Mouse (Mus musculus) G1E-ER4 (cell line): ENCODE data around the gene Dgkg. TPM values are rescaled to one million over a fixed set of nuclear protein-coding genes. Genes with fewer than 3 reads are reported as not detected.

Experiments used
- GATA1 ChIP-seq: IDR thresholded peaks from one replicate; pipeline ENCODE4 v1.8.0; 2012; ENCODE audit warnings: low read length, inconsistent platforms
- polyA plus RNA-seq: library from polyadenylated mRNA; stranded (reverse); fragments of >175 nt; gene quantifications from 2 replicates; pipeline ENCODE4 v1.2.3, GENCODE M21; 2012

Dgkg gene
- polyA plus RNA-seq, 1 experiment: not detected

DNA sequence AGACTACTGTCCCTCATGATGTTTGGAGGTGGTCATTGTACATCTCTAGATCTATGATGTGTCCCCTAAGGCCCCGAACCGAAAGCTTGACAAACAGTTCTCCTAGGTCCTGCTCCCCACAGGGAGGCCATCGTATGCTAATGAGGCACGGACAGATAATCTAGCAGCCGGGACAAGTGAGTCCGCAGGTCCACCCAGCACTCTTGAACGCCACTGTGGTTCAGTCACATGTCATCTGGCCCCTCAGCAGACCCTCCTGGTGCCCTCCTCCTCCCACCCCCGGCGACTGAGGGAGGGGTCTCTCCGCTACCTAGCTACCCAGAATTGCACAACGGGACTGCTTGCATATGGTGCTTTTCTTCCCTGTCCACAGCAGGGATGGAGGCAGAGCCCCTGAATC lies 1.2 kb downstream of the Dgkg start:
- no peak for TF ChIP-seq GATA1

DNA sequence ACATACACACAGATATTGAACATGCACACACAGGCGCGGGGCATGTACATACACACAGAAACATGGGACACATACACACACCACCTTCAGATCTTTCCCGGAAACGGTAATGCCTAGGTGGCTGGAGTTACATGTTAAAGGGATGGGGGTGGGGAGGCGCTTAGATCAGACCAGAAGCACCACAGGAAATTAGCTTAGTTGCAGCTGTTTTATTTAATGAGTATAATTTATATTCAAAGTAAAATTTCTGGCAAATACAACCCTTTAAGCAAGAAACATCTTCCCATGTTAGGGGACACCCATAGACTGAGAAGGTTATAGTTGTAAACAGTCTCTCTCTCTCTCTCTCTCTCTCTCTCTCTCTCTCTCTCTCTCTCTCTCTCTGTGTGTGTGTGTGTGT lies 1.8 kb downstream of the Dgkg start:
- no peak for TF ChIP-seq GATA1

DNA sequence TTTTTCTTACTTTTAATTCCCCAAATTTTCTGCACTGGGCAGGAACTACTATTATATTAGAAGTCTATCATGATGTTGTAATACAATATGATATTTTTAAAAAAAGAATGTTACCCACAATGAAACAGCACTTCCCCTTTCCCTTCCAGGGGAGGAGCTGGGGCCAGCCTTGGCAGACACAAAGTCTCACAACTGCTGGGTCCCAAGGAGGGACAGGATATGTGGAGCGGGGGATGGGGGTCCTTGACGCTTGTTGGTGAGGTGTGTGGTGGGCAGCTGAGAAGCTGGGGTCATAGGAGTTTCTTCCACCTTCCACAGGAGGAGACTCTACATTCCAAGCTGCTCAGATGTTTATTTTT lies 2.6 kb downstream of the Dgkg start:
- no peak for TF ChIP-seq GATA1

DNA sequence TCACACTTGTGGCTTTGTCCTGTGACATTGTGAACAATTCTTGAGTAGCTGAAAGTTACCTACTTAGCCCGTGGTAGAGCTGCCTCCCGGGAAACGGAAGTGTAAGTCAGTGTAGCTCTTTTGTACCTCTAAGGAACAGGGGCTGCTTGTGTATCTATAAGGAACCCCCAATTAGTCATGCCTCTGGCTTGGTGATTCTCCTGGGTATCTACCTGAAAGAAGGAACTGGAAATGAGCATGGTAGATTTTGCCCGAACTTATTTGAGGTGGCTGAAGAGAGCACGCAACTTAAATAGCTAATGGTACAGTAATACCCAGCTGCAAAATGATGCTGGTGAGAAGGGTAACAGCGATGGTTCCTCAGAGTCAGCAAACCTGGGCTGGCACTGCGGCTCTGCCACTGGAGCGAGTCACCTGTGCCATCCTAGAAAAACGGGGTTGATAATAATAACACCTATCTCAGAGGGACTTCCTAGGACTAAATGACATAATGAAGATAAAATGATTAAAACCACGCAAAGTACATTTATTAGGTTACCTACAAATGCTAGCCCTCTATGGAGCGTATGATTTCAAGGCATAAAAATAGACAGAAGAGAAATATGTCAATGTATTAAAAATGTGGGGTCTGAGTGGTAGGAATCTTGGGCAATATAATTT lies 3.1 kb downstream of the Dgkg start:
- no peak for TF ChIP-seq GATA1

DNA sequence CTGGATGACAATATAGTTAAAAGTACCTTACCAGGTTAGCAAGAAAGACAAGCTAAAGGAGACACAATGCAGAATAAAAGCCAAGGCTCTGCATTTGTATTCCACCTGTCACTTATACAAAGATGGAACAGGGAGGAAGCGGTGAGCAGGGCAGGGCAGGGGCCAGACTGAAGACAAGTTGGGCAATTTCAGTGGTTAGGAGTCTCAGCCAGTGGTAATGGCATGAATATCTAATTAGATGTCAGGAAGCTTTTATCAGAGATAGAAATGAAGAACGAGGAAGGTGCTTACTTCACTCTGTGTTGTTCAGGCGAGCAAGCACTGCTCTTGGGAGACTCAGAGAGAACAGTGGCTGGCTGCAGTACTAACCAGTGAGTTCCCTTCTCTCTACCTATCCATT lies 5.8 kb downstream of the Dgkg start:
- TF ChIP-seq GATA1: no peak

DNA sequence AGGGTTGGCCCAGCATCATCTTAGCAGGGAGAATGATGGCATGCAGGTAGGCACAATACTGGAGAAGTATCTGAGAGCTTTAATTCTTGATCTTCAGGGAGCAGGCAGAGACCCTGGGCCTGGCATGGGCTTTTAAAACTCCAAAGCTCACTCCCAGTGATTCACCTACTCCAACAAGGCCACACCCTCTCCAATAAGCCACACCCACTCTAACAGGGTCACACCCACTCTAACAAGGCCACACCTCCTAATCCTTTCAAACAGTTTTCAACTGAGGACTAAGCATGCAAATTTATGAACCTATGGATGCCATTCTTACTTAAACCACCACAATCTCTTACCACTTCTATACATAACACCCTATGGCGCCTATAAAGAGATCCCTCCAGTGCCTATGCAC lies 11.8 kb downstream of the Dgkg start:
- TF ChIP-seq GATA1: no peak

DNA sequence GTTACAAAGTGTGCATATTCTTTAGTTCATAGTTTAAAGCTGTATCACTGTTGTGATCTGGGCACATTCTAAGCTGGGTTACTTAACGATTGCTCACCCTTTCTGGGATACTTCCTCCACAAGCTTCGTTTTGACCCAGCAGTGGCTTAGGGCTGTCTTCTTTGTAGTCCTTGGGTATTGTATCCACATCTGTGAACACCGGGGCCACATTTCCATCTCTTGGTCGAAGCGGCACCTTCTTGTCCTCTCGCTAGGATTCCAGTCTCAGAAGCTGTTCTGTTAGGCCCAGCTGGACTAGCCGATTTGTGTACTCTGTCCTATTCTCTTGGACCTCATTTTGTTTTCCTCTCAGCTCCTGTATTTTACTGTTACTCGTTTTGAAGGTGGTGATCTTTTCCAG lies 13.6 kb downstream of the Dgkg start:
- no peak for TF ChIP-seq GATA1

DNA sequence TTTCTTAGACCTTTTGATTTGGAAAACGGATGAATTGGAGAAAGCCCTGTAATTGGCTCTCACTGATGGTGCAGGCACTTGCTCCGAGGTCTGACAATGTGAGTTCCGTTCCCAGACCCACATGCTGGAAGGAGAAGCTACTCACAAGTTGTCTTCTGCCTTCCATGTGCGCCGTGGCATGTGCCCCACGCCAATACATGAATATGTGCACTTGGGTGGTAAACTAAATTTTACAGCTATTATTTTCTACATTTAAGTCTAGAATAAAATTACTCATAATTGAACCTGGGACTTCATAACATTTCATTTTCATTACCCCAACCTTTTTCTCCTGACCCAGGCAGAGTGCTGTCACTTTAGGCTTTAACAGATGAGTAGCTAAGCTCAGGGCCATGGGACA lies 14.1 kb downstream of the Dgkg start:
- no peak for TF ChIP-seq GATA1

DNA sequence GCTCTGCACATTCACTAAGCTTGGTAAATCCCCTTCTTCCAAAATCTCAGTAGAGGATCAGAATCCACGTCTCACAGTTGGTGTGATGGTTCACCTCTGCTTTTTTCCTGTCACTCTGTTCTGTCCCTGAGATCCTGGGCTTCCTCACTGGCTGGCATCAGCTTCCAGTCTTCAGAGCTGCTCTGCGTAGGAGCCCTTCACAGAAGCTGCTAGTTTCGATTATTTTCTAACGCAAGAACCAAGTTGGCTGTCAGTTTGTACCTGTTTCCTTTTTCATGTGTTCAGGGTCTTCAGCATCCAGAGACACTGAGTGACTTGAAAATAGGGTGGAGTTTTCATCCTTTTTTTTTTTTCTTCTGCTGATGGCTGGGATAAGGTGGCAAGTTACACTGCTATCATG lies 15.0 kb downstream of the Dgkg start:
- no peak for TF ChIP-seq GATA1

DNA sequence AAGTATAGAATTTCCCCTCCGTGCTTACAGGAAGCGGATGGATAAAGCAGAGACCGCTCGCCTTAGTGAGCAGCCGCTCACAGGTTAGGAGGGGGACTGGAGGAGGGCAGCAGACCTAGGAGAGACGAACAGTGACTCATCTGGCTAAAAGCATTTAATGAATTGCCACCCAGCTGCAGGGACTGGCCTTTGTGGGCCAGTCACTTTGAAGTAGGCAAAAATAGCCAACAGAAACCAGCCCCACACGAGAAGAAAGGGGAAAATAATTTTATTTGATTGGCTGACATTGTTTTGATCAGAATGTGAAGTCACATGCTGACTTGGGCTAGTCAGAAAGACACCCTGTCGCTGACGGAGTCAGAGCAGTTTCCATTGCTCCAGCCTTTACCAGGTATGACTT lies 15.4 kb downstream of the Dgkg start:
- no peak for TF ChIP-seq GATA1

DNA sequence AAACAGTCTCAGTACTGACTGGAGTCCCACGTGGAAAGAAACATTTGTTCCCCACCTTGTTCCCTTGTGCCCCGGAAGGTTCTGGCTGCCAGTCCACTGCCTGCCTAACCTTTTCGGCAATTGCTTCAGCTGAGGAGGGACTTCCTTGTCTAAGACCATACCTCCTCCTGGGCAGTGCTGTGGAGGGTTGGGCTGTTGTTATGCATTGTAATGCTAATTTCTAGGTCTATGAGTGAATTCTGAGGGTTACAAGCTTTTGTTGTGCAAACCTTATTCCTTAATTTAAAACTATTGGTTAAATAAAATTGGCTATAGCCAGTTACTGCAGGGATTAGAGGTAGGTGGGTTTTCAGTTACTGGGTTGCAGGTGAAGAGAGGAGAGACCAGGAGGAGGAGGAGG lies 19.7 kb downstream of the Dgkg start:
- no peak for TF ChIP-seq GATA1

DNA sequence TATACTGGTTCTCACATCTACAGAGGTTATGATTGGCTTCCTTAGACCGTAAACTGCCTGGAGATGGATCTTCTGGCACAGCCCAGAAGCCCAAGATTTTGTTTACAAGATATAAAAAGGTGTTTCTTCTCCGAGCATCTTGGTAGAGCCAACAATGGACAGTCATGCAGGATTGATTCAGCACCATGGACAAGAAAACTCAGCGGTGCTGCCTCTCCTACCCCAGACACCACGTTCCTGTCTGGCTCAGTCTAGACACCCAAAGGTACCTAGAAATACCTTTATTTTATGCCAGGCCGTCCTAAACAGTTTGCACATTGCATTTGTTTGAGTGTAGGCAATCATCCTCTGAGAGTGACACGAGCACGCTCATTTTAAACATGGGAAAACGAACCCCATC lies 21.3 kb downstream of the Dgkg start:
- TF ChIP-seq GATA1: no peak

DNA sequence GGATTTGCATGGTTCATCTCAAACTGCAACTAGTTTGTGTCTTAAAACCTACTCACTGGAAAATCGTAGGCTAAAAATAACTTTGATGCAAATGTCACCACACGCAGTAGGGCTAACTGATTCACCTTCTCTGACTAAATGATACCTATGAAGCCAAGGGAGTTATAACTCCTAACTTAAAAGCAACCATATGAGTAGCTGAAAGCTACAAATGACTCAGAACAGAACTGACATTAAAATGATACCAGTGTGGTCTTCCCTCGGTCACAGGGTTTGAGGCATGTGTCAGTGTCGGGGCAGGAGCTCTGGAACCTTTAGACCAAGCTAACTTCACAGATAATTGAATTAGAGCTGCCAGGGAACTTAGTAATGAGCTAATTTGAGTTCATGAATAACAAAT lies 24.0 kb downstream of the Dgkg start:
- TF ChIP-seq GATA1: no peak

DNA sequence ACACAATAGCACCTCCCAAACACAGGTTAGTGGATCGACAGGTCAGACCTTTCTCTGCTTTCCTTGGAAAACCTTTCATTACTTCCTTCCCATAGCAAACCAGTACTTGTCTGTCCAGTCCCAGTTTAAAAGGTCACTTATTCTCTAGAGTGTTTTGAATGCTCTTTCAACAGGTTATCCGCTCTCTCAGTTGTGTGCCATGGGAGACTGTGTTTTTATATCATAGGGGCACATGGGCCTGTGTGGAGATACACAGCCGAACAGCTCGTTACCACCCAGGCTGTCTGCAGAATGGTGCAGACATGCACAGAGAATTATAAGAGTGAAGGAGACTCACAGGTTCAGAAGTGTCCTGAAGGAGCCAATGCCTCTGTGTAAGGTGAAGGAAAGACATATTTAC lies 26.7 kb downstream of the Dgkg start:
- TF ChIP-seq GATA1: no peak

DNA sequence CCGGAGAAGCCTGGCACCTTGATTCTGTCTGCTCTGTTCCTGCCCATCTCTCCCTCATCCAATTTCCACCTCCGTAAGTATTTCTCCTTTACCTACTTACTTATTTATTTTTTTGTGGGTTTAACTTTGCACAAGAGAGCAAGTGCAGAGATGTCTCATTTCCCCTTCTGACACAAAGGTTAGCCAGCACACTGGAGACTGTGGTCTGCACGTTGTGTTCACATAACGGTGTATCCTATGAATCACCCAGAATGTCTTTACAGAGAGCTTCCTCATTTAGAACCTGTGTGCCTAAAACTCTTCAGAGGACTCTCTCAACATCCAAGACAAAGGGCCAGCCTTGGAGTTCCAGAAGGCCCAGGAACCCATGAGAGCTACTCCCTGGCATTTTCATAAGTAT lies 27.1 kb downstream of the Dgkg start:
- TF ChIP-seq GATA1: no peak

DNA sequence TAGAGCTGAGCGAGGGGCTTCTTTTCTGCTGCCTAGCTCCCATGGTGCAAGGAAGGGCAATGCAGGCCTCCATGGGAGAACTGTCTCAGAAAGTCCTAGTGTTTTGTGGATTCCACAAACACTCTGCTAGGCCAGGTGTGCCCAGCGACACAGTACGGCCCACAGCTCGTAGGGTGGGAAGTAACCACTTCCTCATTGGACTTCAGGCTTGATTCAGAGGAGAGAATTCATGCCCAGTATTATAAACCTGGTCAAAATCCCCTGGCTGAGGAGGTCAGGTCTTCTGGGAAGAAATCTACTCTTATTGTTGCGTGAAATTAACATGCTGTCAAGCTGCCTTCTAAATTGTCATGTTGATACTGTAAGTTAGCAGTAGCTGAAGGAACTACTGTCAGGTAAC lies 31.0 kb downstream of the Dgkg start:
- no peak for TF ChIP-seq GATA1

DNA sequence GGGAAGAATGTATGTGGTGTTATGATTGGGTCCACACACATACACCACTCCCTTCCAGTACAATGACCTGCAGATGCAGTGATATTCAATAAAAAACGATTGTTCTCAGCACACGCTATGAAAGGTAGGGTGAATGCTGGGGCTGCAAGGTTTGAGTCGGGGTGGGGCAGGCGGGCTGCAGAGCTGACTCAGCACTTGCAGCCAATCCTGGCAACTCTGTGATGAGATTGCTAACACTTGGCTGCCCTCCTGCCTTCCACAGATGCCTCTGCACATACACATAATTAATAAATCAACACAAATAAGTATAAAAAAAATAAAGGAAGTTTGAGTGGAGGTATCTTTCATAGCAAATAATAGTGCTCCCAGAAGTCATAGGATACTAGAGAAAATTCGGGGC lies 31.6 kb downstream of the Dgkg start:
- no peak for TF ChIP-seq GATA1

DNA sequence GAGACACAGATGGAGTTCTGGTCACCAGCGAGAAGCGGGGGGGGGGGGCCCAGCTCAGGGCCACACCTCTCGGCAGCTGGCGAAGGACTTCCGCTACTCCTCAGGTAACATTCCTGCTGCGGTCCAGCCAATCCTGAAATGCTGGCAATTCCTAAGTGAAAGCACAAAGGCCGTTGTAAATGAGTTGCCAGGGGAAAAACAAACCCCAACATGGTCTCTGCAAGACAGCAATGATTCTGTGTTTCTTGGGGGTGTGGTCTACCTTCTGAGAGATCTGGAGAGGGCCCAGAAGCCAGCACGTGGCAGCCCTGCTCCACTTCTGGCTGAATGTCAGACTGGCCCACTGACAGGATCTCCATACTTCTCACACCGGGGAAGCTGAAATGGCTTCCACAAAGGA lies 34.7 kb downstream of the Dgkg start:
- no peak for TF ChIP-seq GATA1

DNA sequence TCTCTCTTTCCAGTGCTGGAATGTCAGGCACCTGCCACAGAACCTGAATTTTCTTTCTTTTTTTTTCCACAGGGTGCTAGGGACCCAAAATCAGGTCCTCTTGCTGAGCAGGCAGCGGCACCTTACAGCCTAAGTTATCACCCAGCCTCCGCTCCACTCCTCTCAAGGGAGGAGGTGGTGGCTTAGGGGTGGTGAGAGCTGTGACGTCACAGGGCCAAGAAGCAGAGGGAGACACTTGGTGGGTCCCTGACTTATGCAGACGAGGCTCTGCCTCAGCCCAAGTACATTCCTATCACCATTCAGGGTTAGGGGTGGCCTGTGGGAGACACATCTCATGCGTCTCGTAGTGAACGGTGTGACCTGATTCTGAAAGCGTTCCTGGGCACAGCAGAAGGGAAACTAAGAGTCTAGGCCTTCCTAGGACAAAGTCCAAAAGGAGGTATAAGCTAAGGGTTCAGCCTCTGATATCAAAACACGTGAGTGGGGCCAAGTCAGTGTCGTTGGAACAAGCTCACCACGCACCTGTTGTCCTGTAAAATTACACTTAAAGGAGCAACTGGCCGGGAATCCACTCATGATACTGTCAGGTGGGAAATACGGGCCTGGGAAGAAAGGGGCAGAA lies 35.6 kb downstream of the Dgkg start:
- no peak for TF ChIP-seq GATA1
